Mouse (Mus musculus): ENCODE measurements around the gene Elp5.
A peak's percentile ranks its signal among the peaks of the same experiment; 100 is the strongest.

Gene Elp5

GRCm38 (mm10) chr11:70014880-70015558 is 32.7 kb upstream of the Elp5 start, which contains the start of gene Acadvl:
Gene Acadvl (minus strand): TSS chr11:70015411.
- peak; percentile 85 for DNase-seq

DNA sequence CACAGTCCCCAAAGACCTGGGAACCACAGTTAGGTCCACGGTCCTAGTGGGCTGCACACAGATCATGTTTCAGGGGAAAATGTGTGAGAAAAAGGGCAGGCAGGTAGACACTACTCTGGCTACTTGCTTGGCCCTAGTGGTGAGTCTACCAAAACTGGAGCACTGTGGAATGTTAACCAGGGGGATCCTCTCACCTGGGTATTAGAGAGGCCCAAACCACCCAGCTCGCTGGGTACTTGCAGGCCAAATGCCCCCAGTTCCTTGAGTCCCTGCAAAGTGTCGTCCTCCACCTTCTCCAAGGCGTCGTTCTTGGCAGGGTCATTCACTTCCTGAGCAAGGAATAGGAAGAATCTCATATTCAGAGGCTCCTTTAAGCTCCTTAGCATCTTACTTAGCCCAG is 31.7 kb upstream of the Elp5 start:
- DNase-seq = no peak

DNA sequence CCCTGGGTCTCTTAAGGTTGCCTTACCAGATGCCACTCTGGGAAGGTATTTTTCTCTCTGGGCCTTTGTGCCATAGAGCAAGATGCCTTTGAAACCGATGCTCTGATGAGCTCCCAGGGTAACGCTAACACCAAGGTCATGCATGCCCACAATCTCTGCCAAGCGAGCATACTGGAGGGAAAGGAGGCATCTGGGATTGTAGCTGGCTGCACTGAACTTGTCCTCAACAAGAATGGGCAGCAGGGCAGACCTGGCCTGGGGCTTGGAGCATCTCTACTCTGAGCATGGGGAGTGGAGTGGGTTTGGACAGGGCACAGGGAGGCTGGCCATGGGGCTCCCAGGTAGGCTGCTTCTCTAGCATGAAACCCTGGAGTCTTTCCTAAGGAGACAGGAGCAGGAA is 31.1 kb upstream of the Elp5 start:
- DNase-seq = no peak

DNA sequence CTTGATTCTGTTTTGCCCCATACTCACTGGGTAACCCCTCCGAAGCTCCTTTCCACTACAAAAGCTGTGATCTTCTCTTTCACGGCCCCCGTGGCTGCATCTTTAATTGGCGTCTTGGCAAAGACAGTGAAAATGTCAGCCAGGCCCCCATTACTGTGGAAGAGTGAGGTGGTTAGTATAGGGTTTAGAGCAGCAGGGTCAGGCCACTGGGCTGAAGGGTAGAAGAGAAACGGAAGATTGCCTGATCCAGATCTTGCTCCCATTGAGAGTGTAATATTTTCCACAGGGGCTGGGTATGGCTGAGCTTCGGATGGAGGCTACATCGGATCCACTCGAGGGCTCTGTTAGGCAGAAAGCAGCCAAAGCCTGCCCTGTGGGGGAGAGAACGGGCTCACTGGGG is 30.6 kb upstream of the Elp5 start:
- no peak for DNase-seq

- DNase-seq = no peak
Measured at GRCm38 (mm10) chr11:70010961-70011360, 28.6 kb upstream of the Elp5 start.

DNA sequence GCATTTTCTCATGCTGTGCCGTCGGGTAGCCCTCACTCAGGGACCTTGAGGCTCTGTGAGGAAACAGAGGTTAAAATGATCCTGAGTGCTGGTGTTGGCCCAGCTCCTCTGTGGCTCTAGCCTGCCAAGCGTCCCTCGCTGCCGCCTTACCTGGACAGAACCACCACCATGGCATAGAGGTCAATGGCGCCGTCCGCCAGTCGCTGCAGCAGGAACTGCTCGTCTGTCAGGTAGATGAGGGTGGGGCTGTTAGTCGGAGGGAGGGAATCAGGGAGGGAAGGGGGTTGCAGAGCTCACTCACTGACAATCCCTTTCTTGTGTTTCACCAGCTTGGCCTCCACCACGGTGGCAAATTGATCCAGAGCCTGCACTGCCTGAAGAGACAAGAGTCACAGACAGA is 28.2 kb upstream of the Elp5 start:
- no peak for DNase-seq

GRCm38 (mm10) chr11:70010033-70010432 is 27.7 kb upstream of the Elp5 start:
- no peak for DNase-seq

DNA sequence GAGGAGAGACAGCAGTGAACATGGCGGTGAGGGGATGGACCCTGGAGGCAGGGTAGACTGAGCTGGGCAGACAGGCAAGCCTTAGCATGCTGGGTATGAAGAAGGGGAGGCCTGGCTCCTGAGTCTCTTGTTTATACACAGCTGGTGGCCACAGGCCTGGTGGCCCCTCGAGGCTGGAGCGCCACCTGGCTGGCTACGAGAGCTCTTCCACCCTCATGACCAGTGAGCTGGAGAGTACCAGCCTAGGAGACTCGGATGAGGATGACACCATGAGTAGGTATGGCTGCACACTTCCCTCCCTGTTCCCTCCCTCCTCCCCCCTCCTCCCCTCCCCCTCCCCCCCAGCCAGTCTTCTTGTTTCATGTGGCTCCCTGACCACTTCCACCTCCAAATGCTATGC is 23.2 kb upstream of the Elp5 start:
- DNase-seq = no peak

DNA sequence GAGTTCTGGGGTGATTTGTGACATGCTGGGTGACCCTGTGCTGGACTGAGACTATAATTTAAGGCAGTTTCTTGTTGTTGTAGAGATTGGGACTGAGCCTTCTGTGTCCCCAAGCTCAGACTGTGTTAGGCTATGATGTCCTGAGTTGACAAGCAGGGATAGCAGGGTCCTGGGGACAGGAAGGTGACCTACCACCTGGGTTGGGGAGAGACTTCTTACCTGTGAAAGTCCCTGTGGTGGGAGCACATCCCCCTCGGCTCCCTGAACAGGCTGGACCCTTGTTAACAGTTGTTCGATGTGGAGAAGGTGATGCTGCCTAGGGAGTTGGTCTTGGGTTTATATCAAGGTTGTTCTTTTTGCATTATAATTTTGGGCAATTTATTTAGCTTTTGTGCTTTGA is 20.2 kb upstream of the Elp5 start:
- DNase-seq = no peak

- DNase-seq = no peak
Measured at GRCm38 (mm10) chr11:70001865-70002264, 19.5 kb upstream of the Elp5 start.

- DNase-seq = no peak
Measured at GRCm38 (mm10) chr11:70001159-70001558, 18.8 kb upstream of the Elp5 start.

DNA sequence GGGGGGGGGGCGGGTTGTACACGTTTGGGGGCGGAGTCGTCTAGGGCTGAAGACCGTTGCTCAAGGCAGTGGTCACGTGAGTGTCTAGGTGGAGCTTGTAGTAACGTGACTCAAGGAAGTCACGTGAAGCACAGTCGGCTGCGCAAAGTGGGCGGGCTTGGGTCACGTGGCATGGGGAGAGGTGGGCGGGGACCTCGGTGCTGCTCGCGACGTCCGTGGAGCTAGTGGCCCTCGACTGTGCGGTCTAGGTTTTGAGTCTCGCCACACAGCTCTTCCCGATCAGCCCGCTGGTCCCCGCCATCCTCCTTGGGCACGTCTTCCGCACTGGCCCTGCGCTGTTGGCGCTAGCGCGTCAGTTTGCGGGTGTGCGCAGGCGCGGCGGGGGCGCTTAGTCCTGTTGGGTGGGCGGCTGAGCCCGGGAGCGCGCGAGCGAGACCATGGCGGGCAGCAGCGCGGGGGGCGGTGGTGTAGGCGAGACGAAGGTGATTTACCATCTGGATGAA is 18.1 kb upstream of the Elp5 start, which contains the start of gene Dvl2:
Gene Dvl2, plus strand, starts transcription at position 200 of the 503 bp plus-strand sequence.
- DNase-seq = peak; percentile 85

GRCm38 (mm10) chr11:69999666-70000065 is 17.3 kb upstream of the Elp5 start:
- no peak for DNase-seq

DNA sequence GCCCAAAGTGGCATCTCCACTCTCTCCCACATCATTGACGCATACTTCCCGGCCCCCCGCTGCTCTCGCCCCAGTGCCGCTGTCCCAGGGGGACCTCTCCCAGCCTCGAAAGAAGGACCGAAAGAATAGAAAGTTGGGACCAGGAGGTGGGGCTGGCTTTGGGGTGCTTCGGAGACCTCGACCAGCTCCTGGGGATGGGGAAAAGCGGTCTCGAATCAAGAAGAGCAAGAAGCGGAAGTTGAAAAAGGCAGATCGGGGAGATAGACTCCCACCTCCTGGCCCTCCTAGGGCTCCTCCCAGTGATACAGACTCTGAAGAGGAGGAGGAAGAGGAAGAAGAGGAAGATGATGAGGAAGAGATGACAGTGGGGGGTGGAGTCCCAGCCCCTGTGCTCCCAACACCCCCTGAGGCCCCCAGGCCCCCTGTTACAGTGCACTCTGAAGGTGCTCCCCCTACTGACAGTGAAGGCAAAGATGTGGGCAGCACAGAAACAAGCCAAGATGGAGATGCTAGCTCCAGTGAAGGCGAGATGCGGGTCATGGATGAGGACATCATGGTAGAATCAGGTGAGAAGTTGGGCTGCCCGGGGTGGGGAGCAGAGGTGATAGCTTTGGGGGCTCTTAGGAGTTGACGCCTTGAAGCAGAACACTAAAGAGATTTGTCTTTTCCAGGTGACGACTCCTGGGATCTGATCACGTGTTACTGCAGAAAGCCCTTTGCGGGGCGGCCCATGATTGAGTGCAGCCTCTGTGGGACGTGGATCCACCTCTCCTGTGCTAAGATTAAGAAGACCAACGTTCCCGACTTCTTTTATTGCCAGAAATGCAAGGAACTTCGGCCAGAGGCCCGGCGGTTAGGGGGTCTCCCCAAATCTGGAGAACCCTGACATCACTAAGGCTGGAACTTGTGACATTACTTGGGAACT is 16.5 kb upstream of the Elp5 start:
- DNase-seq = no peak

GRCm38 (mm10) chr11:69997070-69997509 is 14.8 kb upstream of the Elp5 start:
- DNase-seq = peak; percentile 75

GRCm38 (mm10) chr11:69996161-69997061 is 14.1 kb upstream of the Elp5 start:
- DNase-seq = peak; percentile 55

DNA sequence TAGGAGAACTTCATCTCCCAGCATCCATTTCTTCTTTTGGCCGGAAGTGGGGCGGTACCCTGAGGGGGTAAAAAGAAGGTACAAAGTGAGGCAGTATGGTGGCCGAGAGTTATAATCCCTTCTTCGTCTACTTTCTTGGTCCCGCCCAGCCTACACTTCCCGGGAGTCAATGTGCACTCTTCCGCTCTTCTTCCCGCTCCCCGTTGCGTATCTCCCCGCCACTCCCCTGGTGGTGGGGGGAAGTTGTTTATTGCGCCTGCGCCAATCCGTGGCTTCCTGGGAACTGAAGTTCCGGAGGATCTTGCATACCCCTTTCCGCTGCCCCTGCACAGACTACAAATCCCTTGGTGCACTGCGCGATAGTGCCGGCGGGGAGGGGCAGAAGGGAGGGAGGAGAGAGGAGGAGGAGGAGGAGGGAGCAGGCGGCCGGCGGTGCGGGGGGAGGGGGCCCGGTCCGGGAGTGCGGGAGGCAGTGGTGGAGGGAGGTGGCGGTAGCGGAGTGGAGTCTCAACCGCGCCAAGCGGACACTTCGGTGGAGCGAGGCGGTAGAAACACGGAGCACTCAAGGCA is 13.2 kb upstream of the Elp5 start, which contains the start of gene Phf23:
Gene Phf23, plus strand, starts transcription at position 387 of the 570 bp plus-strand sequence.
- DNase-seq = peak; percentile 96

DNA sequence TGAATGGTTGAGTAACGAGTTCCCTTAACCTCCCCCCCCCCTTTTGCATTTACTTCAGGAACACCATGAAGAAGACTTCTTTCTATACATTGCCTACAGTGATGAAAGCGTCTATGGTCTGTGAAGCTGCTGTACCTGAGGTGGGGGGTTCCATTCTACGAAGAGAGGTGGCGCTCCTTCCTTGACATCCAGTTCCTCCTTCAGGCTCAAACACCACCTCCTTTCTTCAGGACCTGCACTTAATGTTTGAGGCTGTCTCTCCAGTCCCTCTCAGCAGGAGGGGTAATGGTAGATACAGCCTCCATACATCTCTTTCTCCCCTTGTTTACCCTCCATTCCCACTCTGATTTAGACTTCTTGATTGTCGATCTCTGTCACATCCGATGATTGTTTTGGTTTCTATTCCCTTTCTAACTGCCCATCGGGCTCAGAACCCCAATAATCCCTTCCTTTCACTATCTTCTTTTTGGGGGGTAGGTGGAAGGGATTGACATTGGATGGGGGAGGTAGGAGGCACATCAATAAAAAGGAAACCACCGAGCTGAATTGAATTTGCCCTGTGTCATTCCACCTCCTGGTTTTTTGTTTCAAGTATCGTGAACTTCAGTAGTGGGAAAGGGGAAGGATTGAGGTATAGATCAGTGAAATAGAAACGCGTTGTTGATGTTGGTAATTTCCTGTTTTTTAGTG is 12.2 kb upstream of the Elp5 start:
- peak; percentile 7 for DNase-seq

DNA sequence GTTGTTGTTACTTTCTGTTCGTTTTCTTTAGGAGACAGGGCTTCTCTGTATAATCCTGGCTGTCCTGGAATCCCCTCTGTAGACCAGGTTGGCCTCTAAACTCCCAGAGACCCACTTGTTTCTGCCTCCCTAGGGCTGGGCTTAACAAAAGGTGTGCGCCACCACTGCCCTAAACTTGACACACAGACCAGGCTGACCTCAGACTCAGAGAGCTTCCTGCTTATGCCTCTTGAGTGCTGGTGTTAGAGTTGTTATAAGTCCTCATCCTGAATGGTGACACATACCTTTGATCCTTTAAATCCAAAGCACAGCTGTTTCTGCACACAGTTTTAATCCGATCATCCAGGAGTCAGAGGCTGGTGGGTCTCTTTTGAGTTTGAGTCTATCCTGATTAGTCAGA is 10.6 kb upstream of the Elp5 start:
- DNase-seq = no peak

- DNase-seq = no peak
Measured at GRCm38 (mm10) chr11:69992396-69992795, 10.1 kb upstream of the Elp5 start.

- DNase-seq = no peak
Measured at GRCm38 (mm10) chr11:69991711-69992110, 9.4 kb upstream of the Elp5 start.

All from cerebellum, adult 11 months (tissue).